Mouse (Mus musculus) embryonic facial prominence, embryonic 13.5 days (tissue): ENCODE results near the gene Vmn2r107. TPM values are rescaled to one million over a fixed set of nuclear protein-coding genes. Genes with fewer than 3 reads are reported as not detected.

Source experiments
- ATAC-seq: fragments of 200-750 bp; cut with Nextera tagmentation; 2 replicates; pipeline ENCODE4 v1.8.0; 2017; ENCODE audit warnings: low read depth; ENCODE audit not compliant: insufficient number of reproducible peaks, insufficient read depth, low FRiP score, low TSS enrichment
- H3K27ac ChIP-seq: fragments of 300-500 bp; sonication (generic); 2 replicates; pipeline ENCODE4 v1.5.1; 2015; ENCODE audit warnings: moderate library complexity, mild to moderate bottlenecking, inconsistent platforms
- H3K27me3 ChIP-seq: fragments of 300-500 bp; sonication (generic); 2 replicates; pipeline ENCODE4 v1.6.1; 2015; ENCODE audit warnings: mild to moderate bottlenecking, inconsistent platforms
- H3K36me3 ChIP-seq: fragments of 300-500 bp; sonication (generic); 2 replicates; pipeline ENCODE4 v1.6.1; 2015; ENCODE audit warnings: mild to moderate bottlenecking, inconsistent platforms
- H3K4me1 ChIP-seq: fragments of 300-500 bp; sonication (generic); 2 replicates; pipeline ENCODE4 v1.6.1; 2015; ENCODE audit warnings: inconsistent platforms
- H3K4me2 ChIP-seq: fragments of 300-500 bp; sonication (generic); 2 replicates; pipeline ENCODE4 v1.6.1; 2015; ENCODE audit warnings: moderate library complexity, mild to moderate bottlenecking, inconsistent platforms
- H3K4me3 ChIP-seq: fragments of 300-500 bp; sonication (generic); 2 replicates; pipeline ENCODE4 v1.5.1; 2015; ENCODE audit warnings: mild to moderate bottlenecking, inconsistent platforms
- H3K9ac ChIP-seq: fragments of 300-500 bp; sonication (generic); 2 replicates; pipeline ENCODE4 v1.6.1; 2015; ENCODE audit warnings: mild to moderate bottlenecking, inconsistent platforms
- H3K9me3 ChIP-seq: fragments of 300-500 bp; sonication (generic); 2 replicates; pipeline ENCODE4 v1.6.1; 2016; ENCODE audit warnings: inconsistent platforms
- WGBS: fragments of 180-500 bp; shearing (Covaris S2); methylation state at CpG from one replicate; pipeline ENCODE4 v1.1.7; 2015; ENCODE audit warnings: mixed read lengths; 5-methylcytosine and 5-hydroxymethylcytosine counted together
- polyA plus RNA-seq: library from polyadenylated mRNA; unstranded; fragments of >200 nt; fragmentation: Nextera tagmentation; extraction: Ambion mirVana; gene quantifications from 2 replicates; pipeline ENCODE4 v1.2.1, GENCODE M21; 2015

Vmn2r107 gene
- not detected in 2 replicates for polyA plus RNA-seq

GRCm38 (mm10) chr17:20344942-20345341 is at the start of gene Vmn2r107:
Gene Vmn2r107 (plus strand): TSS chr17:20345242.
- Histone ChIP-seq H3K4me1 (no peaks in the 10 kb centered on the region), H3K4me3 (no peak within 1 kb of the TSS), H3K27ac (no peak within 1 kb of the TSS), H3K9ac (no peak within 1 kb of the TSS), H3K4me2 (no peak within 1 kb of the TSS), H3K27me3 (no peaks in the 10 kb centered on the region), H3K9me3 (peaks cover 4% of the 10 kb centered on the region; the same call in 1 of the 2 replicates), H3K36me3 (no peaks in the 10 kb centered on the region)
- ATAC-seq = no peak
- 67% methylated on average over 2 of the region's 2 CpGs for WGBS

- no peak overlapping the region for H3K4me2 ChIP-seq
- no peak overlapping the region for H3K4me3 ChIP-seq
- no peaks in the 10 kb centered on the region for H3K36me3 ChIP-seq
- H3K27ac ChIP-seq = no peak overlapping the region
- H3K4me1 ChIP-seq = no peaks in the 10 kb centered on the region
- no peak overlapping the region for H3K9ac ChIP-seq
- no peak for ATAC-seq
- no peaks in the 10 kb centered on the region for H3K27me3 ChIP-seq
- H3K9me3 ChIP-seq = 0 out of 2 replicates have a peak, but pooled peaks cover 8% of the 10 kb centered on the region
- WGBS = 88% methylated on average over 1 of the region's 1 CpGs
Measured at GRCm38 (mm10) chr17:20305790-20306189, 39.3 kb upstream of the Vmn2r107 start.

- no peak overlapping the region for H3K27ac ChIP-seq
- no peak for ATAC-seq
- 31% methylated on average over 2 of the region's 2 CpGs for WGBS
- H3K9ac ChIP-seq = no peak overlapping the region
- no peaks in the 10 kb centered on the region for H3K36me3 ChIP-seq
- H3K9me3 ChIP-seq = peaks cover 20% of the 10 kb centered on the region; the same call in 1 of the 2 replicates
- H3K27me3 ChIP-seq = no peaks in the 10 kb centered on the region
- no peak overlapping the region for H3K4me3 ChIP-seq
- no peaks in the 10 kb centered on the region for H3K4me1 ChIP-seq
- no peak overlapping the region for H3K4me2 ChIP-seq
Measured at GRCm38 (mm10) chr17:20399105-20399504, 54.1 kb downstream of the Vmn2r107 start.

DNA sequence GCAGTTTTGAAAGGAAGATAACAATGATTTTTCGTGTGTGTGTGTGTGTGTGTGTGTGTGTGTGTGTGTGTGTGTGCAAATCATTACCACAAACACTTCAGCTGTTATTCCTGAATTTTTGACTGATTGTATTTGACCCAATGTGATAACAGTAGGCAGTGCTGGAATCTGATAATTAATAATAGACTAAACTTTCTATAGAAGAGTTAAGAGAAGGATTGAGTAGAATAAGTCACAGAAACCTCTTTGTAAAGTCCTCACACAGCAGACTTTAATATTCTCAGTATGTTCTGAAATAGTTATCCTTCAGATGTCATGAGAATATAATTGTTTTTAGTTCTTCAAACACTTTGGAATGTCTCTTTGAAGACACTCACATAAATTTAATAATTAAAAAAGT is 68.8 kb downstream of the Vmn2r107 start, which contains the start of gene Vmn1r224:
Gene Vmn1r224 (plus strand): TSS at position 301 of the 400 bp plus-strand sequence.
- no peaks in the 10 kb centered on the region for H3K36me3 ChIP-seq
- no peak for ATAC-seq
- H3K27me3 ChIP-seq = no peaks in the 10 kb centered on the region
- no peak within 1 kb of the TSS for H3K4me2 ChIP-seq
- H3K27ac ChIP-seq = no peak within 1 kb of the TSS
- H3K4me3 ChIP-seq = no peak within 1 kb of the TSS
- H3K9me3 ChIP-seq = peaks cover 9% of the 10 kb centered on the region; the same call in 1 of the 2 replicates
- H3K9ac ChIP-seq = no peak within 1 kb of the TSS
- 16% methylated on average over 1 of the region's 1 CpGs for WGBS
- no peaks in the 10 kb centered on the region for H3K4me1 ChIP-seq

Other genes with a start within 250 kb of the Vmn2r107 start
- gene Fpr-rs7, start 231.0 kb upstream of the Vmn2r107 start, polyA plus RNA-seq = not detected in 2 replicates
- gene Fpr-rs6, start 162.1 kb upstream of the Vmn2r107 start, polyA plus RNA-seq = not detected in 2 replicates
- gene Vmn2r105, start 110.2 kb upstream of the Vmn2r107 start, polyA plus RNA-seq = not detected in 2 replicates
- not detected in 2 replicates for gene Vmn2r106, start 59.7 kb upstream of the Vmn2r107 start, polyA plus RNA-seq
- gene Vmn1r224, start 68.9 kb downstream of the Vmn2r107 start, polyA plus RNA-seq = not detected in 2 replicates
- gene Vmn2r108, start 136.1 kb downstream of the Vmn2r107 start, polyA plus RNA-seq = not detected in 2 replicates
- gene Vmn1r225, start 152.9 kb downstream of the Vmn2r107 start, polyA plus RNA-seq = not detected in 2 replicates
- gene Vmn2r109, start 219.5 kb downstream of the Vmn2r107 start, polyA plus RNA-seq = not detected in 2 replicates